ENCODE assay signal across 11 mouse cellular contexts in the genomic region with DNA sequence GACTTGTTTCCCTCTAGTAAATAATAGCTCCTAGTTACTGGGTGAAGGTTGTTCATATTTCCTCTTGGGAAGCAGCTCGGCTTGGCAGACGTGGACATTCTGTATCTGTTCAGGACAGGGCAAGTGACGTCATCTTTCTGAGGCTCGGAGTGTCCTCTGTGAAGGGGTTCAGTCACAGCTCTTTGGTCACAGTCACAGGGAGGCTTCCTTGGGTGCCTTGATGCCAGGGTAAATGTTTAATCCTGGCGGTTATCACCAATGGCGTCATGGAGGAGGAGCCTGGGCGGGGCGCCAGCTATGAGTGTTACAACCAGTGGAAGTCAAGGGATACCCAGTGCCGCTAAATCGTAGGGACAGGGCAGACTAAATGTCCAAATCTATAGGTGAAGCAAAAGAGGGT. TPM values are rescaled to one million over a fixed set of nuclear protein-coding genes. Genes with fewer than 3 reads are reported as not detected.
DNase-seq lines count a peak whose midpoint lies in the region; ATAC-seq lines count a peak whose summit lies in the region.
"Had no signal": no experiment of that assay in that cellular context is flagged by ENCODE, and none has a peak within 500 bp of the region (broad histone marks: within the 10 kb centered on the region; RNA-seq: fewer than 3 reads in every experiment).

No protein-coding gene starts in this region.

- DNase-seq in adrenal gland, postnatal 10 days = peak; percentile 68
- no peak for DNase-seq in adrenal gland, adult 8-10 months
- peak; percentile 91 for DNase-seq in adipocyte (ENCODE audit: low spot score)
- DNase-seq in lung, postnatal 10 days = peak; percentile 54
- no peak for DNase-seq in urinary bladder, adult 18-20 months (ENCODE audit: low spot score in 2 of 2)
- no peak for DNase-seq in cerebellum, adult 11-12 months
- no peak for DNase-seq in thymus, postnatal 25 days
- DNase-seq: left cerebral cortex, postnatal 4 days had no signal

- H3K4me2 ChIP-seq in intestine, embryonic 16.5 days (ENCODE audit: low read depth, low read length) = no peak overlapping the region
- H3K4me2 ChIP-seq: midbrain, embryonic 13.5 days; neural tube, embryonic 15.5 days had no signal

- H3K36me3 ChIP-seq in intestine, embryonic 16.5 days (ENCODE audit: control insufficient read depth, insufficient read depth, low read length) = no peaks in the 10 kb centered on the region
- H3K36me3 ChIP-seq: midbrain, embryonic 13.5 days; neural tube, embryonic 15.5 days had no signal

- no peak overlapping the region for H3K4me3 ChIP-seq in intestine, embryonic 16.5 days (ENCODE audit: low read length)
- H3K4me3 ChIP-seq: midbrain, embryonic 13.5 days; neural tube, embryonic 15.5 days had no signal

- H3K27me3 ChIP-seq in intestine, embryonic 16.5 days (replicated peaks; ENCODE audit: control insufficient read depth, insufficient read depth, low read length) = no peaks in the 10 kb centered on the region
- H3K27me3 ChIP-seq: neural tube, embryonic 15.5 days had no signal

- 71% methylated on average over 10 of the region's 10 CpGs for WGBS in intestine, embryonic 16.5 days

- H3K9ac ChIP-seq in intestine, embryonic 16.5 days (ENCODE audit: low read depth, low read length) = no peak overlapping the region
- H3K9ac ChIP-seq: midbrain, embryonic 13.5 days; neural tube, embryonic 15.5 days had no signal

- no peaks in the 10 kb centered on the region for H3K9me3 ChIP-seq in intestine, embryonic 16.5 days (ENCODE audit: control insufficient read depth, low read length)
- H3K9me3 ChIP-seq: midbrain, embryonic 13.5 days; neural tube, embryonic 15.5 days had no signal

- peaks cover 3% of the 10 kb centered on the region; the same call in 1 of the 2 replicates for H3K4me1 ChIP-seq in intestine, embryonic 16.5 days (ENCODE audit: control insufficient read depth, insufficient read depth, low read length)
- H3K4me1 ChIP-seq: neural tube, embryonic 15.5 days had no signal

- no peak overlapping the region for H3K27ac ChIP-seq in intestine, embryonic 16.5 days (ENCODE audit: low read length)
- H3K27ac ChIP-seq: midbrain, embryonic 13.5 days; neural tube, embryonic 15.5 days had no signal

- ATAC-seq in intestine, embryonic 16.5 days = peak; percentile 73
- ATAC-seq: midbrain, embryonic 13.5 days had no signal

RNA-seq across cellular contexts. Expression of a gene that starts 56.3 kb away (rescaled TPM):
- total RNA-seq in adrenal gland, postnatal 10 days (2021) = 10 to 100 TPM; 39.0 to 43.6 TPM
- total RNA-seq in adrenal gland, adult 8-10 months (2022) = 10 to 100 TPM; 30.6 to 46.4 (median 40.2) TPM
- polyA plus RNA-seq in intestine, embryonic 16.5 days (2015; fragmentation: Nextera tagmentation; extraction: Ambion mirVana) = 6.4 and 6.6 TPM in 2 replicates

Comparison
In these comparisons a context has a peak if more than half of its experiments do, and no peak if none do; other contexts are left out.
1. DNase-seq: peak in adrenal gland, postnatal 10 days (single experiment), adipocyte (single experiment) and lung, postnatal 10 days (single experiment); none in adrenal gland, adult 8-10 months (single experiment), urinary bladder, adult 18-20 months (0 of 2), cerebellum, adult 11-12 months (single experiment) and thymus, postnatal 25 days (single experiment).